Mouse (Mus musculus) layer of hippocampus, adult 9-11 months (tissue): ENCODE measurements around the gene Nsl1.
A peak's percentile ranks its signal among the peaks of the same experiment; 100 is the strongest.

Experiments used
- DNase-seq: peaks from one replicate; pipeline ENCODE4 v3.0.0; 2022

The Nsl1 gene

DNA sequence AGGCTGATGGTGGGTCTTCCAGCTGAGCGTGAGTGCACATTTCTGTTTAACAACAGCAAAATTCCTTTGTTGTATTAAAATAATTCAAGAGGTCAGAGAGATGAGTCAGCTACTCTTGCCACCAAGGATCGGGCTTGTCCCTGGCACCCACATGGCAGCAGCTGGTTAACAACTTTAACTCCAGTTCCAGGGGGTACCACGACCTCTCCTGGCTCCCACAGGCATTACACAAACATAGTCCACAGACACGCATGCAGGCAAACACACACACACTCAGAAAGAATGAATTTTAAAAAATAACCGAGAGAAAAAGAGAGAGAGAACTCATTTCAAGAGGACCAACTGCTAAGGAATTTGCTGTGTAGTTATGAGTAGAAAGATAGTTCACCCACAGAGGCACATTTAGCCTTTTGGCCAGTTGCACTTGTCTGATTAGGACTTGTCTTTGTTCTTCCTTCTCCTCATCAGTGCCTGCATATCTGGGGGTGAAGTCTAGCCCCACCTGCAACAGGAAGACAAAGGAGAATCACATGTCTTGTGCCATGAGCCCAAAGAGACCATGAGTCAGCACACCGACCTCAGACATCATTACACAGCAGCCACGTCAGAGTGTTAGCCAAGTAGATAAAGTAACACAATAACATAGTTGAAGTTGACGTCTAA lies 7.8 kb upstream of the Nsl1 start:
- no peak for DNase-seq

GRCm38 (mm10) chr1:191055533-191055873 lies 7.3 kb upstream of the Nsl1 start:
- no peak for DNase-seq

GRCm38 (mm10) chr1:191057461-191057860 lies 5.4 kb upstream of the Nsl1 start:
- no peak for DNase-seq

GRCm38 (mm10) chr1:191062241-191062780 lies 501 bp upstream of the Nsl1 start:
- DNase-seq, result no peak

DNA sequence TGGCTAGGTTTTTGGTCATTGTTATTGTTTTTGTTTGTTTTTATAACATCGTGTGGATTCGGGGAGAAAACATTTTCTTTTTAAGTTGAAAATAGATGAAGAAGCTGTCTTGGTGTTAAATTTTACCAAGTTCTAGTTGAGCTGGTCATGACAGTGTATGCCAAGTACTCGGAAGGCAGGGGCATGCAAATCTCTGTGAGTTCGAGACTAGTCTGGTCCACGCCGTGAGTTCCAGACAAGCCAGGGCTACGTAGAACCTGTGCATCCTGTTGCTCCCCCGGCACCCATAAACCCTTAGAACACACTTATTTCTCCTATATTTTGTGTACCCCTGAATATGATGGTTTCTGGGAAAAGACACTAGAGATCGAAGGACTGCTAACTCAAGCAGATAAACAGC lies 888 bp downstream of the Nsl1 start:
- no peak for DNase-seq

DNA sequence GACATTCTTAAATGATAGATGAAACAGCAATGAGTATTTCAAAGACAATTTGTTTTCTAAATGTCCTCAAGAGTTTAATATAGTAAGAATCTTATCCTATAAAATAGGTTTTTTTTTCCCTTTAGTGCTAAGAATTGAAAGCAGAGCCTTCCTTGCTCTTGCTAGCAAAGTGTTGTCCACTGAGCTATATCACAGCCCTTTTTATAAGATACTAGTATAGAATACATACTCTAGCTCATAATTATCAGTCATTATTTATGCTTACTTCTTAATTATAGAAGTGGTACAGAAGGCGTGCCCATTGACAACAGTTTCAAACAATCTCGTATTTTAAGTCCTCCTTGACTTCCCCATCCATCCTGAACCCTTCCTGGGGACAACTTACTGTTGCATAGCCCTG lies 1.7 kb downstream of the Nsl1 start:
- DNase-seq, result no peak

DNA sequence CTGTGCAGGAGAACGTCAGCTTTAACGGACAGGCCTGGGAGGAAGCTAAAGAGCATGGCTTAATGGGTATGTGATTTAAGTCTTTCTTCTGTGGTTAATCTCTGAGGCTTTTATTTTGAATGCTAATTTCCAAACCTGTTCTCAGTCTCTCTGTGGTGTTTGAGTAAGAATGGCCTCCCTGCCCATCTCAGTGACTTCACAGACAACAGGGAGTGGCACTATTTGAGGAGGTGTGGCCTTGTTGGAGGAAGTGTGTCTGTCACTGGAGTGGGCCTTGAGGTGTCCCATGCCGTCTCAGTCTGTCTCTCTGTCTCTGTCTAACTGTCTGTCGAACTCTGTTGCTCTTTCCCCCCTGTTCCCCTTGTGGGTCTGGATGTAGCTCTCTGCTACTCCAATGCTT lies 2.4 kb downstream of the Nsl1 start:
- no peak for DNase-seq

DNA sequence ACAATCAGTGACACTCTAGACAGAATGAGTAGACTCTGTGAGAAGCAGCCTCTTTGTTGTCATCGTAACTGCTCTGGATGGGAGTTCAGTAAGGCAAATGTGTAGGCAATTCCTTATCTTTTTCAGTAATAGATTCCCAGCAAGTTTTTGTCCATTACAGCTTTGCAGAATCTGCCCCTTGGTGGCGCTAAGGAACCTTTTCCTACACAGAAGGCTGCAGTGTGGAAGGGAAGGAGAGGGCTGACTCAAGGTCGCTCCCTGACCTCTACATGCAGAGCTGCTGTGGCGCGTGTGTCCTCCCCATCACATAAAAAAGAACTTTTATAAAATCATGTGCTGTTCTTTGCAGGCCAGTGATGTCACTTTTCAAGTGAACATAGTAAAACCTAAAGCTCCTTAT lies 5.6 kb downstream of the Nsl1 start:
- DNase-seq, result no peak

DNA sequence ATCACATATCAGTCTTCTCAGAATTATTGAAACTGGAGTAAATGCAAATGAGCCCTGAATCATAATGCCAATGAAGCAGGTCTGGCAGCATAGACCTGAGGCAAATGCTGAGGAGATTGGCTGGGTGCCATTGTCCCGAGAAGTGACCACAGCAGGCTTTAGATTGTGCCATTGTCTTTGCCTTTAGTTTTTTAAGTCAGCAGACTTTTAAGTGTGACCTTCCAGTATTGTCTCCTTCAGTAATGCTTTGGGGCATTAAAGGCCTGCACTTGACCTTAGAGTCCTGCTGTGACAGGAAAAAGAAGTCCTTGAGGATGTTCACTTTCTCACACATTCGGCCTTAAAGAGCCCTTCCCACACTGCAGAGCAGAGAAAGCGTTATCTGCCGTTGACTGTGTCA lies 7.4 kb downstream of the Nsl1 start:
- DNase-seq, result no peak

GRCm38 (mm10) chr1:191071613-191072012 lies 8.8 kb downstream of the Nsl1 start:
- DNase-seq, result no peak

DNA sequence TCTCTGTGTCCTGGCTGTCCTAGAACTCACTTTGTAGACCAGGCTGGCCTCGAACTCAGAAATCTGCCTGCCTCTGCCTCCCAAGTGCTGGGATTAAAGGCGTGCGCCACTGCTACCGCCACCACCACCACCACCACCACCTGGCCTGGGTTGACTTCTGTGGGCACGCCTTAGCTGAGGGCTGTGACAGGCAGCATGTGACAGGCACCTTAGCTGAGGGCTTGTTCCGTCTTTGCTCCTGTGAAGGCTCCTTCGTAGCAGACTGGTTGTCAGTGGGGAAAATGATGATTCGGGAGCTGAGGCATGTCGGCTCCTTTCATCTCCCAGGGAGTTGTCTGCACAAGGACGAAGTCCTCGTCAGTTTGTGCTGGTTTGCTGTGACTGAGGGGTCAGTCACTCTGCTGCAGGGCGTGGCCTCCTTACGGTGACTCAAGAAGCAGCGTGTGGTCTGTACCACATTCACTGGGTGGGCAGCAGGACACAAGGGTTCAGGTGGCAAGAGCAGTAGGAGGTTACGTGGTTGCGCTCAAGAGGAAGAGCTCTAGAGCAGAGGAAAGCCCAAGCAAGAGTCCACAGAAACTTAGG lies 9.6 kb downstream of the Nsl1 start:
- DNase-seq, result no peak

DNA sequence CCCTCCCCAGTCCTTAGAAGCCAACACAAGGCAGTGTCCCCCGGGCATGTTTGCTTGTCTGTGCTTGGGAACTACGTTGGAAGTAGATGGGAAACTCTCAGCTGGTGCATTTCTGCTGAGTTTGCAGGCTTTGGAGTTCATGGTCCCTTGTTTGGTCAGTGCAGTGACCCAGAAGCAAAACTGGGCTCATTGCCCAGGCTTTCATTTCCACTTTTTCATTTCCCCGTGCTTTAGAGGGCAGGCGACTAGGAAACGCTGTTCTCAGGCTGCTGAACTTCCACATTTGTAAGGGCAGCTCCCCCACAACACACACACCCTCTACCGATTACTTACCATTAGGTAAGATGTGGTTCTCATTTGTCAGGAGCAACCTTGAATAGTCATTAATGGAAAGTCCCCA lies 10.2 kb downstream of the Nsl1 start:
- DNase-seq, result peak; percentile 84

- DNase-seq, result no peak
Measured at GRCm38 (mm10) chr1:191073486-191073885, 10.7 kb downstream of the Nsl1 start.

GRCm38 (mm10) chr1:191075199-191075883 lies 12.5 kb downstream of the Nsl1 start:
- DNase-seq, result peak; percentile 16

DNA sequence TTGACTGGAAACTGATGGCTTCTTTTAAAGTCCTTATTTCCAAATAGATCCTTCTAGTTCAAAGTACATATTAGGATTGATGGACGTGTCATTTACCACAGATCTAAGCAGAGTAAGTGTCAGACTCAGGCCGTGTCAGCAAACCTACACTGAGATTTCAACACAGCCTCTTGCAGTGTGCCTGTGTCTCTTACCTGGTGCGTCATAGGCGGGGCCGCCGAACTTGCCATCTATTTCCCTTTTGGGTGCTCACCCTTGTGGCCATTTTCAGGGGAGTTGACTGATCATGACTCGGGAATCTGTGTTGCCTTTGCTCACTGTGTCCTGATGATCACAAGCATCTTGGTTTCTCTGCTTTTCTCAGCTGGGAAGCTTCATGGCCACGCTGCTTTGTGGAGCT lies 20.4 kb downstream of the Nsl1 start:
- DNase-seq, result no peak

DNA sequence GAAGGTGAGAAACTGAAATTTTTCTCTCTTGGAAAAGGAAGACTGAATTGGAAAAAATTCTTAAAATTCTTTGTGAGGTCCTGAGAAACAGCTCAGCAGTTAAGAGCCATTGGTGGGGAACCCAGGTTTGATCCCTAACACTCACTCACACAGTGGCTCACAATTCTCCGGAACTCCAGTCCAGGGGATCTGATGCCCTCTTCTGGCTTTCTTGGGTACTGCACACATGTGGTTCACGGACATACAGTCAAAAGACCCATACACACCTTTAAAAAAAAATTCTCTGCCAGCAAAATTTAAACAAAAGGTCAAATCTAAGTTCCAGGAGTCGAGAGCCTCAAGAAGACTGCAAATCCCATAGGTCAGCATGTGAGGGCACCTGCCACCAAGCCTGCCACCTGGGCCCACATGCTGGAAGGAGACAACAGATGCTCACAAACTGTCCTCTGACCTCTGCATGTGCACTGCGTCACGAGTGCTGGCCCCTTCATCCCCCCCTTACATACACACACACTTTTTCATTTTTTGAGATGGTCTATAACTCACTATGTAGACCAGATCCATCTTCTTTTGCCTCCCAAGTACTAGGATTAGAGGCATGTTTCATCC lies 22.2 kb downstream of the Nsl1 start:
- no peak for DNase-seq

- DNase-seq, result peak; percentile 52
Measured at GRCm38 (mm10) chr1:191085597-191085996, 22.8 kb downstream of the Nsl1 start.

GRCm38 (mm10) chr1:191086304-191086878 lies 23.6 kb downstream of the Nsl1 start:
- DNase-seq, result peak; percentile 38

DNA sequence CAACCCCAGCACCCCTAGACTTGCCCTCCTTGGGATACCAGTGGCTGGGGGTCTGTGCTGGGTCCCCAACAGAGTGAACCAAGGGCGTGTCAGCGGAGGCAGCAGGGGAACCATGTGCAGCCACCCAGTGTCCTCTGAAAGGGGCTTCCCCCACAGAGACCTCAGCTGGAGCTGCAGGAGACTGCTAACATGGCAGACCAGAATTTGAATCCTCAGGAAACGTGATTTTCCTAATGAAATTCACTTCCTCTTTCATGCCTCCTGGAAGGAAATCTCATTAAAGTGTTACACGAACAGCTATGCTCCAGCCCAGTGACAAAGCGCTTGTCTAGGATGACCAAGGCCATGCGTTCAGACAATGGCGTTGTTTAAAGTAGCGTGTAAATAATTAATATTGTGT lies 24.1 kb downstream of the Nsl1 start:
- DNase-seq, result no peak

- no peak for DNase-seq
Measured at GRCm38 (mm10) chr1:191087955-191088354, 25.1 kb downstream of the Nsl1 start.

DNA sequence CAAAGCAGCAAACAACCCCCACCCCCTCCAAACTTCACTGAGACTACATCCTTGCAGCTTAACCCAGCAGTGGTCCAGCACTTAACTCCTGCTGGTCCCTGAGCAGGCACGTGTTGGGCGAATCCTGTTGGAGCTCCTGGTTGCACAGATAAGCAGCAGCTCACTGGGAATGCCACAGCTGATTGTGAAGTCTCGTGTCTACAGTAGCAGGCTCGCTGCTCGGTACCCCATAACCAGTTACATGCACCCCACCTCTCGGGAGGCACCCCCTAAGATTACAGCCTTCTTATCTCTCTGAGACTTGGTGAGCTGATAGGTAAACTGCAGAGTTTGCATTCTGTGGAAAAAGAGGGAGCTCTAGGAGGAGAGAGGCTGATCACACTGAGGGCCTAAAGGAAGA lies 26.5 kb downstream of the Nsl1 start:
- no peak for DNase-seq

DNA sequence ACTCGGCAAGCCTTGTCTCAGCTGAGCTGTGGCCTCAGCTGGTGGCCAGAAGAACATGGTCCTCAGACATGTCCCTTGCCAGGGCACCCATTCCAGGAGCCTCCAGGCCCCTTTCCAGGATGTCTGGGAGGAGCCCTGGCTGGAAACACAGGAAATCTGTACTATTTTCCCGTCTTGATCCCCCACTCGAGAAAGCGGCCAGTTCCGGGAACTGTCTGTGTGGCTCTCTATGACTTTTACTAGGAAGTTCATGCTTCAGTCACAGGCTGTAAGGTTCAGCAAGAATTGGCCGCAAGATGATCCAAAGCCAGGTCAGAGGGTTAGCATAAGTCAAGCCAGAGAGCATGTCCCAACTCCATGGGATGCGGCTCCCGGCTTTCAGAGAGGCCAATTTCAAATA lies 29.2 kb downstream of the Nsl1 start:
- no peak for DNase-seq

DNA sequence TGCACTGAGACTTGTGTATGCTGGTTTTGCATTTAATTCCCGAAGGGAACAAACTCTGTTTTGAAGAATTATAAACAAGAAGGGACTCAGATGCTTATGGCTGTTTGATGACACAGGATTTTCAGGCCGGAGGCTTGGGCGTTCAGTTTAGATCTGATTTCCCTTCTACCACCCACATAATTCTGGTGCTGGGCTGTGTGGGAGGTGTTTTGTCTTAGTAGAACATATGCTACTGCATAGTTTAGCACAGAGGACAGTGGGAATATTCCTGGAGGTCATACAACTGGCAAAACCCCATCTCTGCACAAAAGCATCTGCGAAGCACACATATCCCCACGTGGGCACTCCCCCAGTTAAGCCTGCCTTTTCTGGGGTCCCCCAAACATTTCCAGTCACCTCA lies 30.8 kb downstream of the Nsl1 start:
- DNase-seq, result peak; percentile 64

DNA sequence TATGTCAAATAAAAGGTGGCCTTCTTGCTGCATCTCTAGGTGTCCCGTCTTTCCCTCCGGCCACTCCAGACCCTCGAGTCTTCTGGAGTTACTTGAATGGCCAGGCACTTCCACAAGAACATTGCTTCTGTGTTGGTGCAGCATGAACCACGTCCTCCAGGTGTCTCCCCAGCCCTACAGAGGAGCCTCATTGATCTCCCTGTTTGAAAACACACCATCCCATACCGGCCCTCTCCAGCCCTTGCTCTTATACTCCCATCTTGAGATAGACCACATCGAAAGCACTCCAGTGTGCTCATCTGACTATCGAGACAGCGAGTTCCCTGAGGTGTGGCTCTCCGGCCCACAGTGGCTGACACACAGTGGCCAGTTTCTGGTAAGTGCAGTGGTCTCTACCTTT lies 32.2 kb downstream of the Nsl1 start:
- DNase-seq, result no peak
